14 mouse cellular contexts compared by ENCODE assay signal in the genomic region with DNA sequence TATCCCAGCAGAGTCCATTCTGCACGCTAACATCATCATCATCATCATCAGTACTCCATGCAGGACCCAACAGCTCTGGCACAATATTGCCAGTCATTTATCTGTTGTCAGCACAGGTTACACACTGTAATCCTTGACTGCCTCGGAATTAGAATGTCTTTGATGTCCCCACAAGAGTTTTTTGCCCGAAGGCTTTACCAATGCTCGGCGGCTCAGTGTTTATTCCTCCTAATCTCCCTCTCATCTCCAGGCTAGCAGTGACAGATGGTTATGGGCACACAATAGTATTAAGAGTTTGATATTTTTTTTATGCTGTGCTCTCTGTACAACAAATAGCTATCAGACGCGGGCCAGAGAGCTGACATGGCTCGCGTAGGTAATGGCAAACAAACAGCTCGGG.
DNase-seq lines count a peak whose midpoint lies in the region; ATAC-seq lines count a peak whose summit lies in the region.
"Had no signal": no experiment of that assay in that cellular context is flagged by ENCODE, and none has a peak within 500 bp of the region (broad histone marks: within the 10 kb centered on the region; RNA-seq: fewer than 3 reads in every experiment).

No protein-coding gene starts in this region.

- no peaks in the 10 kb centered on the region for H3K9me3 ChIP-seq in forebrain, embryonic 12.5 days
- H3K9me3 ChIP-seq in forebrain, embryonic 10.5 days, result no peaks in the 10 kb centered on the region
- no peaks in the 10 kb centered on the region for H3K9me3 ChIP-seq in hindbrain, embryonic 15.5 days
- H3K9me3 ChIP-seq in neural tube, embryonic 12.5 days, result no peaks in the 10 kb centered on the region

- no peak overlapping the region for H3K27ac ChIP-seq in forebrain, embryonic 12.5 days
- H3K27ac ChIP-seq in forebrain, embryonic 10.5 days, result no peak overlapping the region
- H3K27ac ChIP-seq in hindbrain, embryonic 15.5 days (replicated peaks), result no peak overlapping the region; the same call in 1 of the 2 replicates
- H3K27ac ChIP-seq in neural tube, embryonic 12.5 days, result no peak overlapping the region
- H3K27ac ChIP-seq: liver, embryonic 14.5 days had no signal

- no peaks in the 10 kb centered on the region for H3K36me3 ChIP-seq in forebrain, embryonic 12.5 days (replicated peaks)
- H3K36me3 ChIP-seq in forebrain, embryonic 10.5 days (replicated peaks), result no peaks in the 10 kb centered on the region
- no peaks in the 10 kb centered on the region for H3K36me3 ChIP-seq in hindbrain, embryonic 15.5 days
- no peaks in the 10 kb centered on the region for H3K36me3 ChIP-seq in neural tube, embryonic 12.5 days

- no peak for DNase-seq in forebrain, embryonic 10.5 days (ENCODE audit: extremely low spot score, low spot score)
- DNase-seq in embryo, embryonic 11 days, result peak; percentile 30
- no peak for DNase-seq in kidney, adult 11 months
- no peak for DNase-seq in kidney, postnatal 36 days
- DNase-seq in thymus, adult 18-20 months, result no peak
- DNase-seq: cerebellum, adult 8-10 months; kidney, postnatal 10 days; layer of hippocampus, postnatal 36 days; lung, postnatal 14 days; thymus, adult 2 months had no signal

- H3K9ac ChIP-seq in forebrain, embryonic 12.5 days, result no peak overlapping the region
- H3K9ac ChIP-seq in hindbrain, embryonic 15.5 days, result no peak overlapping the region
- no peak overlapping the region for H3K9ac ChIP-seq in neural tube, embryonic 12.5 days
- H3K9ac ChIP-seq: liver, embryonic 14.5 days had no signal

- H3K4me3 ChIP-seq in forebrain, embryonic 12.5 days (replicated peaks), result no peak overlapping the region
- H3K4me3 ChIP-seq in forebrain, embryonic 10.5 days, result no peak overlapping the region
- H3K4me3 ChIP-seq in hindbrain, embryonic 15.5 days, result no peak overlapping the region
- no peak overlapping the region for H3K4me3 ChIP-seq in neural tube, embryonic 12.5 days

- H3K4me2 ChIP-seq in forebrain, embryonic 12.5 days, result no peak overlapping the region
- H3K4me2 ChIP-seq in hindbrain, embryonic 15.5 days, result 0 out of 2 replicates have a peak overlapping the region, but pooled peaks have one; percentile 14
- H3K4me2 ChIP-seq in neural tube, embryonic 12.5 days (replicated peaks), result no peak overlapping the region; the same call in 1 of the 2 replicates

- H3K4me1 ChIP-seq in forebrain, embryonic 12.5 days, result peaks cover 9% of the 10 kb centered on the region
- no peaks in the 10 kb centered on the region; the same call in 1 of the 2 replicates for H3K4me1 ChIP-seq in forebrain, embryonic 10.5 days
- peaks cover 6% of the 10 kb centered on the region for H3K4me1 ChIP-seq in hindbrain, embryonic 15.5 days (replicated peaks)
- peaks cover 3% of the 10 kb centered on the region; the same call in 1 of the 2 replicates for H3K4me1 ChIP-seq in neural tube, embryonic 12.5 days

- ATAC-seq in forebrain, embryonic 12.5 days (ENCODE audit: low FRiP score), result 0 out of 2 replicates have a peak, but pooled peaks have one; percentile 46
- ATAC-seq in hindbrain, embryonic 15.5 days (ENCODE audit: low FRiP score, low read depth), result peak; percentile 71
- ATAC-seq in neural tube, embryonic 12.5 days (ENCODE audit: low FRiP score, low read depth), result peak; percentile 71

- H3K27me3 ChIP-seq in forebrain, embryonic 12.5 days, result no peaks in the 10 kb centered on the region
- H3K27me3 ChIP-seq in forebrain, embryonic 10.5 days (ENCODE audit: poor library complexity, severe bottlenecking), result no peaks in the 10 kb centered on the region
- H3K27me3 ChIP-seq in hindbrain, embryonic 15.5 days, result no peaks in the 10 kb centered on the region
- no peaks in the 10 kb centered on the region for H3K27me3 ChIP-seq in neural tube, embryonic 12.5 days (replicated peaks)

- 62% methylated on average over 10 of the region's 10 CpGs for WGBS in forebrain, embryonic 12.5 days
- 74% methylated on average over 10 of the region's 10 CpGs for WGBS in forebrain, embryonic 10.5 days
- WGBS in hindbrain, embryonic 15.5 days, result 35% methylated on average over 10 of the region's 10 CpGs
- WGBS in neural tube, embryonic 12.5 days, result 56% methylated on average over 10 of the region's 10 CpGs
